Mouse (Mus musculus) stomach, postnatal 0 days (tissue): ENCODE data around the gene Cadps.

ENCODE experiments used
- CTCF ChIP-seq: IDR thresholded peaks from 2 replicates; pipeline ENCODE4 v1.5.1; 2016; ENCODE audit warnings: antibody characterized with exemption, low read depth, mild to moderate bottlenecking, moderate library complexity
- EP300 ChIP-seq: optimal IDR thresholded peaks from 2 replicates; pipeline ENCODE3; 2016; ENCODE audit warnings: antibody characterized with exemption

GRCm38 (mm10) chr14:12818442-12818841, 4.4 kb downstream of the Cadps start:
- TF ChIP-seq CTCF (no peak), EP300 (no peak)
